Mouse (Mus musculus) testis, adult 2 months (tissue): ENCODE data around the gene Hist1h2bb.

ENCODE experiments used
- CTCF ChIP-seq: fragments of 200-500 bp; IDR thresholded peaks from 2 replicates; pipeline ENCODE4 v1.5.1; 2012; ENCODE audit warnings: low read depth, mild to moderate bottlenecking, inconsistent platforms, low read length, moderate library complexity; ENCODE audit not compliant: control insufficient read depth, insufficient read depth, insufficient replicate concordance
- POLR2A ChIP-seq: fragments of 200-500 bp; IDR thresholded peaks from 2 replicates; pipeline ENCODE4 v1.6.1; 2012; ENCODE audit warnings: low read depth, mild to moderate bottlenecking, inconsistent platforms, low read length, moderate library complexity; ENCODE audit not compliant: control insufficient read depth

DNA sequence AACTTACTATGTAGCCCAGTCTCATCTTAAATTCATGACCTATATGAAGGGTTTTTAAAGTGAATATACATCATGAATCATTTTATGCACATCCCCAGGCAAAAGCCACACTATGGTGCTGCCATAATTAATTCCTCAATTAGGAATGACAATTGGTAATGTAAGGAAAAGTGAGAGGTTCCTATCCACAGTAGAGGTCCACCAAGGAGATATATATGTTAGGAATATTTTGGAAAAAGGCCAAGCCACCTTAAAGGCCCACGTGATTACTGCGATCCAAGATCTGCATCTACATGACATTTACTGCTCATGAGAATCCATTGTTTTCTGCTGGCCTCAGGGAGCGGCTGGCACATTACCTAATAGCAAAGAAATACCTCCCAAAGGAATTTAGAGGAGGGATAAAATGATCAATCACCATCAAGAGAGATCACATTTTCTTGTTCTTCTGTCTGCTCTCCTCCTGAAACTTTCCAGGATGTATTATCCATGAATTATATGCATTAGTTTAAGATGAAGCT is 12.8 kb downstream of the Hist1h2bb start:
- TF ChIP-seq CTCF = no peak
- TF ChIP-seq POLR2A = no peak
